In the genomic region with DNA sequence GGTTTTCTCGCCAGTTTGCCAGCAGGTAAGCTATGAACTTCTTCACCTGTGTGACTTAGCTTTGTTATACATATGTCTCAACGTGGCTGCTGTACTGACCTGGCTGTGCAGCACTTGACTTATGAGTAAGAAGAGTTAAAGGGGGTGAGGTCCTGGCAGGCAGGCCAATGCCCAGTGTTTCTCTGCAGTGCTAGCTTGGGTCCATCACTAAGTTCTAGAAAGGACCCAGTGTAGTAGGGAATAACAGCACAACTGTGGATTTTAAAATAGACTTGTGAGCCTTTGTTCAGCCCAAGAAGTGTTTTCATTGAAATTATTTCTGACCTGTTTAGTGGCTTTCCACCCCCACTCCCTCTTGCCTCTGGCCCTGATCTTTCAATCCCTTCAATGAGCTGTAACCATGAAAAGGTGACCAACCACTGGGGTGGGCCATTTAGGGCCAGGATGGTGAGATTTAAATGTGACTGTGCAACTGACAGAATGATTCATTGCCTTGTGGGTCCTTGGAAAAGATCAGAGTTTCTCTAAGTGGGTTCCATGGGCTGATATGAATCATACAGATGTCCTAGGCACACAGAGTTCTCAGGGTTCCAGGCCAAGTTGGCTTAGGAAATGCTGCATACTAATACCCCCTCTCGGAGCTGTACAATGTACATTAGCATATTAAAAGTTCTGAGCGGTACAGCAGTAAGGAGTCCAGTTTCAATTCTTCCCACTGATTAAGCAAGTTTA, we compare ENCODE assay signal across 15 mouse cellular contexts. TPM values are rescaled to one million over a fixed set of nuclear protein-coding genes. Genes with fewer than 3 reads are reported as not detected.
DNase-seq lines count a peak whose midpoint lies in the region; ATAC-seq lines count a peak whose summit lies in the region.
"Had no signal": no experiment of that assay in that cellular context is flagged by ENCODE, and none has a peak within 500 bp of the region (broad histone marks: within the 10 kb centered on the region; RNA-seq: fewer than 3 reads in every experiment).

No protein-coding gene starts in this region.

- no peaks in the 10 kb centered on the region for H3K36me3 ChIP-seq in heart, embryonic 10.5 days
- H3K36me3 ChIP-seq in heart, embryonic 11.5 days (ENCODE audit: control insufficient read depth, insufficient read depth, low read length): no peaks in the 10 kb centered on the region
- no peaks in the 10 kb centered on the region for H3K36me3 ChIP-seq in liver, embryonic 12.5 days
- H3K36me3 ChIP-seq: limb, embryonic 10.5 days had no signal

- 75% methylated on average over 4 of the region's 4 CpGs for WGBS in heart, embryonic 10.5 days
- WGBS in heart, embryonic 11.5 days (ENCODE audit: insufficient replicate concordance): 76% methylated on average over 4 of the region's 4 CpGs
- 68% methylated on average over 4 of the region's 4 CpGs for WGBS in liver, embryonic 12.5 days (ENCODE audit: insufficient replicate concordance)

- no peak overlapping the region for H3K9ac ChIP-seq in heart, embryonic 11.5 days (ENCODE audit: low read depth, low read length)
- no peak overlapping the region for H3K9ac ChIP-seq in liver, embryonic 12.5 days
- H3K9ac ChIP-seq: liver, postnatal 0 days had no signal

- no peaks in the 10 kb centered on the region for H3K27me3 ChIP-seq in heart, embryonic 10.5 days (ENCODE audit: insufficient read depth, poor library complexity, severe bottlenecking)
- H3K27me3 ChIP-seq in heart, embryonic 11.5 days (ENCODE audit: control insufficient read depth, insufficient read depth, low read length): no peaks in the 10 kb centered on the region
- H3K27me3 ChIP-seq in liver, embryonic 12.5 days (replicated peaks): no peaks in the 10 kb centered on the region

- H3K4me3 ChIP-seq in heart, embryonic 10.5 days: no peak overlapping the region
- H3K4me3 ChIP-seq in heart, embryonic 11.5 days (ENCODE audit: low read depth, low read length): no peak overlapping the region
- no peak overlapping the region for H3K4me3 ChIP-seq in liver, embryonic 12.5 days
- H3K4me3 ChIP-seq: limb, embryonic 10.5 days had no signal

- DNase-seq in heart, embryonic 10.5 days (ENCODE audit: low spot score): peak; percentile 56
- DNase-seq in layer of hippocampus, adult 9-11 months: peak; percentile 25
- no peak for DNase-seq in layer of hippocampus, postnatal 10 days (ENCODE audit: low spot score in 2 of 2)
- peak; percentile 76 for DNase-seq in adrenal gland, adult 2 months
- peak; percentile 89 for DNase-seq in gonadal fat pad, adult 2 months (ENCODE audit: low read depth)
- DNase-seq: cerebellum, adult 2 months; heart, adult 18-20 months; heart, postnatal 36 days; liver, postnatal 0 days; spleen, adult 18-20 months; thymus, adult 2 months had no signal

- no peak for ATAC-seq in heart, embryonic 11.5 days (replicated peaks; ENCODE audit: insufficient number of reproducible peaks, low FRiP score, low TSS enrichment)
- ATAC-seq in liver, embryonic 12.5 days: no peak
- ATAC-seq: liver, postnatal 0 days had no signal

- no peak overlapping the region for H3K4me2 ChIP-seq in heart, embryonic 11.5 days
- H3K4me2 ChIP-seq in liver, embryonic 12.5 days: no peak overlapping the region

- no peaks in the 10 kb centered on the region for H3K9me3 ChIP-seq in heart, embryonic 10.5 days
- no peaks in the 10 kb centered on the region for H3K9me3 ChIP-seq in heart, embryonic 11.5 days (replicated peaks; ENCODE audit: control insufficient read depth, low read length)
- H3K9me3 ChIP-seq in liver, embryonic 12.5 days (replicated peaks): no peaks in the 10 kb centered on the region
- H3K9me3 ChIP-seq: limb, embryonic 10.5 days had no signal

- H3K27ac ChIP-seq in heart, embryonic 10.5 days: no peak overlapping the region
- H3K27ac ChIP-seq in heart, embryonic 11.5 days (ENCODE audit: low read depth, low read length): no peak overlapping the region
- no peak overlapping the region for H3K27ac ChIP-seq in liver, embryonic 12.5 days
- H3K27ac ChIP-seq: limb, embryonic 10.5 days had no signal

- no peaks in the 10 kb centered on the region for H3K4me1 ChIP-seq in heart, embryonic 10.5 days
- no peaks in the 10 kb centered on the region for H3K4me1 ChIP-seq in heart, embryonic 11.5 days (ENCODE audit: control insufficient read depth, insufficient read depth, low read length)
- H3K4me1 ChIP-seq in liver, embryonic 12.5 days: peaks cover 12% of the 10 kb centered on the region
- H3K4me1 ChIP-seq: limb, embryonic 10.5 days had no signal

RNA-seq across cellular contexts. Expression of gene Kbtbd12, which starts 10.0 kb away (rescaled TPM):
- polyA plus RNA-seq in heart, embryonic 10.5 days (2016; fragmentation: Nextera tagmentation; extraction: Ambion mirVana): 6.4 and 11.0 TPM in 2 replicates
- 7.7 and 15.2 TPM in 2 replicates for polyA plus RNA-seq in heart, embryonic 11.5 days (2014; fragmentation: Nextera tagmentation; extraction: Ambion mirVana)
- total RNA-seq in layer of hippocampus, postnatal 10 days (2021): under 1 TPM; 0.67 to 0.78 TPM
- 1 to 10 TPM in 1 of 2 experiments, under 1 TPM in 1; 0.84 to 1.1 TPM for total RNA-seq in adrenal gland, adult 2 months (2021)
- polyA plus RNA-seq in adrenal gland, adult 2 months (2012; rRNA removed): 0.06 TPM in 1 of 2 replicates, not detected in the other
- 0.60 and 1.0 TPM in 2 replicates for polyA plus RNA-seq in gonadal fat pad, adult 2 months (2012; rRNA removed)
- polyA plus RNA-seq in liver, embryonic 12.5 days (2016; fragmentation: Nextera tagmentation; extraction: Ambion mirVana): 0.52 and 0.85 TPM in 2 replicates
- polyA plus RNA-seq: forebrain, embryonic 11.5 days had no signal

Comparison
In these comparisons a context has a peak if more than half of its experiments do, and no peak if none do; other contexts are left out.
1. DNase-seq: peak in heart, embryonic 10.5 days (single experiment), layer of hippocampus, adult 9-11 months (single experiment), adrenal gland, adult 2 months (single experiment) and gonadal fat pad, adult 2 months (single experiment); none in layer of hippocampus, postnatal 10 days (0 of 2).